Mouse (Mus musculus): ENCODE results near the gene Adarb2. TPM values are rescaled to one million over a fixed set of nuclear protein-coding genes. Genes with fewer than 3 reads are reported as not detected.
"Not testable (repeated sequence)": the region's sequence is repeated elsewhere in the genome, so short reads cannot be mapped to it uniquely, and the experiment has no call there.

Gene Adarb2
- polyA plus RNA-seq, 1 experiment: not detected

DNA sequence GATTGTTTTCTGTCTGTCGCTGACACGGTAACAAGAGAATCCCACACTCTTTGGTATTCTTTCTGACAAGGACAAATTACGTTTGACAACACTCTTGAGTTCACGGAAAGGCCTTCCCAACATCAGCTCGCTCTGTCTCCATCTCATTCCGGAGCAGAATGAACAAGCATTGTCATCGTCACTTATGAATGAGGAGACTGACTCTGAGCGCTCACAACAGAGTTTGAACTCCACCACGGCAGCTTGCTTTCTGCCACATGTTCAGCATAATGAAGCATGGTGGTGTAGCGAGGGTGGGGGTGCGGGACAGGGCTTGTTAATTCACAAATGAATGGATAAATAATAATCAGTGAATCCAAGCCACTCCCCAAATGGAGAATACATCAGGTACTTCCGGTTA lies 405.4 kb downstream of the Adarb2 start:
- TF ChIP-seq POLR2A (IDR thresholded peaks at IDR 0.05; ENCODE audit: borderline replicate concordance, extremely low read depth, low read depth, low read length): no peak
- TF ChIP-seq CTCF (IDR thresholded peaks at IDR 0.05; ENCODE audit: insufficient read depth, low read length): no peak
- no peaks in the 10 kb centered on the region for H3K4me1 ChIP-seq (ENCODE audit: control insufficient read depth, insufficient read depth, low read length)
- WGBS: 61% methylated on average over 12 of the region's 12 CpGs
- DNase-seq: no peak
- H3K4me3 ChIP-seq (replicated peaks; ENCODE audit: extremely low read depth, low read depth, low read length): no peak overlapping the region

DNA sequence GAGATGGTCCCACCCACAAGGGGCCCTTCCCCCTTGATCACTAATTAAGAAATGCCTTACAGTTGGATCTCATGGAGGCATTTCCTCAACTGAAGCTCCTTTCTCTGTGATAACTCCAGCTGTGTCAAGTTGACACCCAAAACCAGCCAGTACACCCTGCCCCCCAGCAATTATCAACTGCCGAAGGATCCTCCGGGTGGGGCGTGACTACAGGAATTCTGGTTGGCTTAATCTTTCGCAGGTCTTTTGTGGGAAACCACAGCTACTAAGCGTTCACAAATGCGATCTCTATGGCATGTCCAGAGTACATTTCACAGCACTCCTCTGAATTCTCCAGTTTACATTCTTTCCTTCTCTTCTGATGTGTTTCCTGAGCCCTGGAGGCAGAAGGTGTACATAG lies 406.3 kb downstream of the Adarb2 start:
- DNase-seq; H3K4me1 ChIP-seq (ENCODE audit: control insufficient read depth, insufficient read depth, low read length); H3K4me3 ChIP-seq (replicated peaks; ENCODE audit: extremely low read depth, low read depth, low read length): not testable (repeated sequence)
- 91% methylated on average over 6 of the region's 6 CpGs for WGBS

DNA sequence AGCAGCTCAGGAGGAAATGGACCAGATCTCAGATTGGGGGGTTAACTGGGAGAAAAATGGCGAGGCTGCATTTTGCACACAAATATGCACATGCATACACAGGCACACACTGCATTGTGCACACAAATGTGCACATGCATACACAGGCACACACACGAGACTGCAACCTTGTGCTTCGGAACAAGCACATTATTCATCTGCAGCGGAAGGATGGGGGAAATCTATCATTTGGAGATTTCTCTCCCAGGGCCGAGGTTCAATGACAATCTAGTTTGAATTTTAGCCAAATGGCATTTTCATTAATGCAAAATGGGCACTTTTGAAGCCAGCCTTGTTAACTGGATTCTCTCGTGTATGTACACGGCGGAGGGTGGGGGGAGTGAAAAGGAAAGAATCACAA lies 408.3 kb downstream of the Adarb2 start:
- H3K4me3 ChIP-seq (replicated peaks; ENCODE audit: extremely low read depth, low read depth, low read length): no peak overlapping the region
- DNase-seq: no peak
- WGBS: 76% methylated on average over 8 of the region's 8 CpGs
- no peaks in the 10 kb centered on the region for H3K4me1 ChIP-seq (ENCODE audit: control insufficient read depth, insufficient read depth, low read length)
- TF ChIP-seq POLR2A (IDR thresholded peaks at IDR 0.05; ENCODE audit: borderline replicate concordance, extremely low read depth, low read depth, low read length) (no peak), CTCF (IDR thresholded peaks at IDR 0.05; ENCODE audit: insufficient read depth, low read length) (no peak)

DNA sequence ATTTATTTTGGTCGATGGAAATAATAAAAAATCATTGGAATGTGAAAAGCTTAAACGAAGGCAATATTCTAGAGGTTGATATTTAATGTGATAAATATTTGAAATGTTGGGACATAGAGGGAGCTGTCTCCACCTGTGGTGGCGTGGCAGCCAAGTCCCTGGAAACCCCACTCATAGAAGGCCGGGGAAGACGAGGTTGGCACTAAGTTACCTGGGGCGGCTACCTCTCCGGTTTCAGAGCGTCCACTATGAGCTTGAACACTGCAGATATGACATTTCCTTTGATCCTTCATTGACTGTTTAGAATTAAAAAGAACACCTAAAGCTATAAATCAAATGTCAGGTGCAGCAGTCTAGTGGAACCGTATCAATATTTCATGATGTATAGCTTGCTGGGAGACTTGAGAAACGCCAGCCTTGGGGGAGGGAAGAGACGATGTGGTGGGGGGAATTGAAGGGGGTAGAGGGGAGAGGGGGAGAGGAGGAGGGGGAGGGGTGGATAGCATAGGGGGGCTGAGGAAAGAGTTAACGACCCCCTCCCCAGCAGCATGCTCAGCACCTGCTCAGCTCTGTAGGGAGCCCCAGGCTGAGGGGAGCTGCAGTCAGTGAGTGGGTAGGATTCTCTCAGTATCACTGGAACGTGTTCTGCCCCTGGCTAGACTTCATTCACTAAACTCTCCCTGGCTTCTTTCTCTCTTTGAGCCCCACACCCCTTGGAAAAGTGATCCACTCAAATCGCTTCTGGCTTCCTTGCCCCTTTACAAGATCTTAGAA lies 410.1 kb downstream of the Adarb2 start:
- DNase-seq: no peak
- WGBS: 66% methylated on average over 14 of the region's 14 CpGs
- no peaks in the 10 kb centered on the region for H3K4me1 ChIP-seq (ENCODE audit: control insufficient read depth, insufficient read depth, low read length)
- TF ChIP-seq CTCF (IDR thresholded peaks at IDR 0.05; ENCODE audit: insufficient read depth, low read length) (no peak), POLR2A (IDR thresholded peaks at IDR 0.05; ENCODE audit: borderline replicate concordance, extremely low read depth, low read depth, low read length) (no peak)
- no peak overlapping the region for H3K4me3 ChIP-seq (replicated peaks; ENCODE audit: extremely low read depth, low read depth, low read length)

DNA sequence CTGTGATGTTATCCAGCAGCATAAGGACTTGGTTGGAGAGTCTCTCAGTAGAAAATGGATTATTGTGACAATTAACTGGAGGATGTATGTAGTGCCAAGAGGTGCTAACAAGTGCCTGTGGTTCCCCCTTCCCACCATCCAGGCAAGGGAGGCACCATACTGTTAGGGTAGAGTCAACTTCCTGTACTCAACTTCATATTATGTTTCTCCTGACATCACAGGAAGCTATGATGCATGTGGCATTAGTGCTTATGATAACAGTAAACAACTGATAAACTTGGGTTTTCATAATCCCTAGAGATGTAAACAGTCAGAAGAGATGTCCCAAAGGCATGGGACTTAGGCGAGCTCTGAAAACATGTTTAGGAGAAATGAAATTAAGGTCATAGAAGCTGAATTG lies 414.0 kb downstream of the Adarb2 start:
- no peak for DNase-seq
- TF ChIP-seq POLR2A (IDR thresholded peaks at IDR 0.05; ENCODE audit: borderline replicate concordance, extremely low read depth, low read depth, low read length) (no peak), CTCF (IDR thresholded peaks at IDR 0.05; ENCODE audit: insufficient read depth, low read length) (no peak)
- Histone ChIP-seq H3K4me1 (ENCODE audit: control insufficient read depth, insufficient read depth, low read length) (no peaks in the 10 kb centered on the region), H3K4me3 (replicated peaks; ENCODE audit: extremely low read depth, low read depth, low read length) (no peak overlapping the region)
- WGBS: 50% methylated on average over 1 of the region's 1 CpGs

DNA sequence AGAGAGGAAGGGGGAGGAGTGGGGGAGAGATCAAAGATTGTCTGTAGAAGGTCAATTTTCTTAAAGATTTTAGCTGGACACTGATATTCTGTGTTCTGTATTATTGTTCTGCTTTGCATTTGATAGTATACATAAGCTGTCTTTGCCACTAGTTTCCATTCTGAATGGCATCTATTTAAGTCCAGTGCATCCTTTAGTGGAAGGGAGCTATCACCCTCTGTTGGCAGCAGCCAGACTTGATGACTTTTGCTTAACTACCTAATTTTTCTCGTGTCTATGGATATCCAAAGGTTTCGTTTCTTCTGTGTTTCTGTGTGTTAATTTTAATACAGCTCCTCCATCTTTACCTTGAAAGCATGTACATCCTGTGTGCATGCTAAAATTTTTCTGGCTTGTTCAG lies 419.6 kb downstream of the Adarb2 start:
- no peaks in the 10 kb centered on the region for H3K4me1 ChIP-seq (ENCODE audit: control insufficient read depth, insufficient read depth, low read length)
- no peak for DNase-seq
- WGBS: 70% methylated on average over 2 of the region's 2 CpGs
- H3K4me3 ChIP-seq (replicated peaks; ENCODE audit: extremely low read depth, low read depth, low read length): no peak overlapping the region
- TF ChIP-seq POLR2A (IDR thresholded peaks at IDR 0.05; ENCODE audit: borderline replicate concordance, extremely low read depth, low read depth, low read length) (no peak), CTCF (IDR thresholded peaks at IDR 0.05; ENCODE audit: insufficient read depth, low read length) (no peak)

DNA sequence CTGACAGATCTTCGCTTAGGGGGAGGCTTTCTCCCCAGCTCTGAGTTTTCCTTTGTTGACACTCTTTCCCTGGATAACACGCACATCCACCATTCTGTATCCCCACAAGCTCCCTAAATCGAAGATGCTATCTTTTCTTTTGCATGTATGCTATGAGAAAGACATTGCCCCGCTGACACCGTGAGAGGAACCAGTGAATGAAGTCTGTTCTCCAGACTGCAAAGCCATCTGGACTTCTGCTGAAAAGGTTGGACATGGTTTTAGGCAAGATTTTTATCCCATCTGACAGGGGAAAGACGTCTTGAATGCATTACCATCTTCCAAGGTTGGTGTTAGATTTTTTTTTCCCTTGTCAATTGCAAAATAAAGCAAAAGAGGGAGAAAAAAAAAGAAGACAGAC lies 426.9 kb downstream of the Adarb2 start:
- DNase-seq: no peak
- WGBS: 81% methylated on average over 6 of the region's 6 CpGs
- TF ChIP-seq POLR2A (IDR thresholded peaks at IDR 0.05; ENCODE audit: borderline replicate concordance, extremely low read depth, low read depth, low read length): no peak
- no peak for TF ChIP-seq CTCF (IDR thresholded peaks at IDR 0.05; ENCODE audit: insufficient read depth, low read length)
- Histone ChIP-seq H3K4me1 (ENCODE audit: control insufficient read depth, insufficient read depth, low read length) (no peaks in the 10 kb centered on the region), H3K4me3 (replicated peaks; ENCODE audit: extremely low read depth, low read depth, low read length) (no peak overlapping the region)

DNA sequence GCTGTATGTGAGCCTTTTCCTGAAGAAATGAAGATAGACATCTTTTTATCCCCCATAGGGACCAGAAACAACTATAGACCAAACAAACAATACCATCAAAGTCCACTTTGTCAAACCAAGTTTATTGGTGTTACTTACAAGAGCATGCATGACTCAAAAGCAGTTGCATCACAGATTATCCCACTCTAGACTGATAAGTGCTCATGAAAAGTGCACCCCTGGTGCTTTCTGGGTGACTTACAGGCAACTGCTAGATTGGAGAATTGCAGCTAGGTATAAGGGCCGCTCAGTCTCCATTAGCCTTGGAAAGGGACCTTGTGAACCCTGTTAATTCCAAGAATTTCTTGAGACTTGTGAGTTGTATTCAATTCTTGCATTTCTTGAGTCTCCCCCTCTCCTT lies 429.0 kb downstream of the Adarb2 start:
- 91% methylated on average over 1 of the region's 1 CpGs for WGBS
- TF ChIP-seq POLR2A (IDR thresholded peaks at IDR 0.05; ENCODE audit: borderline replicate concordance, extremely low read depth, low read depth, low read length) (no peak), CTCF (IDR thresholded peaks at IDR 0.05; ENCODE audit: insufficient read depth, low read length) (no peak)
- Histone ChIP-seq H3K4me1 (ENCODE audit: control insufficient read depth, insufficient read depth, low read length) (no peaks in the 10 kb centered on the region), H3K4me3 (replicated peaks; ENCODE audit: extremely low read depth, low read depth, low read length) (no peak overlapping the region)
- DNase-seq: no peak

DNA sequence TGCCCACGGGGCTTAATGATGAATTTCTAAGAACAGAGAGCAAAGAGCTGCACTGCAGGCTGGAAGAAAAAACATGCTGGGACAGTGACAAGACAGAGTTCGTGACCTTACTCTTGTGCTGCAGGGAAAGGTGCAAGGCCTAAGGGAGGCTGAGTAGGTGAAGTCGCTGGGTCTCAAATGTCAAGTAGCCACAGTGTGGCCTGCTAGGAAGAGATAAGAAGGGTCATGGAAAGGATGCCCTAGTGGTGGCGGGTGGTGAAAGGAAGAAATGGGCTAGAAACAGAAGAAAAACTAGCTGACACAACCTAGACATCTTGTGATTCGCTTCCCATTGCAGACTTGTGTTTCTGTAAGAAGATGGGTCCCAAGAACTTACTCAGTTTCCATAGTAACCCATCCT lies 429.4 kb downstream of the Adarb2 start:
- WGBS: 68% methylated on average over 5 of the region's 5 CpGs
- Histone ChIP-seq H3K4me3 (replicated peaks; ENCODE audit: extremely low read depth, low read depth, low read length) (no peak overlapping the region), H3K4me1 (ENCODE audit: control insufficient read depth, insufficient read depth, low read length) (no peaks in the 10 kb centered on the region)
- DNase-seq: no peak
- no peak for TF ChIP-seq CTCF (IDR thresholded peaks at IDR 0.05; ENCODE audit: insufficient read depth, low read length)
- no peak for TF ChIP-seq POLR2A (IDR thresholded peaks at IDR 0.05; ENCODE audit: borderline replicate concordance, extremely low read depth, low read depth, low read length)
